Comparison of ENCODE assay signal across 21 mouse cellular contexts in the genomic region with DNA sequence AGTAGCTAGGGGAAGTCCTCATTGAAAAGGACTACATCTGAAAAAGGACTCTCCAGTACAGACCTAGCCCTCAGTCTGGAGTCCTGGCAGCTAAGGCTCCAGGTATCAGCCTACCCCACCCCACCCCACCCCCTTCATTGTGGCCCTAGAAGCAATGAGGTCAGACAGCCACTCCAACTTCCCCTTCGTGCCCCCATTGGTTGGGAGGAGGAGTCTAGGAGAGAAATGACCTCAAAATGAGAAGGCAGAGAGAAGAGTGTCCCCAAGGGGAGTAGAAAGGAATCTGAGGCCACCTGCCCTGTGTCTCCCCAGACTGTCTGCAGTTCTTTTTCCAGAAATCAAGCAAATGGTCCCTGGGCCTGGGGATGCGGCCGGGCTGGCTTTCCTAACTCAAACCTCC. TPM values are rescaled to one million over a fixed set of nuclear protein-coding genes. Genes with fewer than 3 reads are reported as not detected.
DNase-seq lines count a peak whose midpoint lies in the region; ATAC-seq lines count a peak whose summit lies in the region.
"Had no signal": no experiment of that assay in that cellular context is flagged by ENCODE, and none has a peak within 500 bp of the region (broad histone marks: within the 10 kb centered on the region; RNA-seq: fewer than 3 reads in every experiment).

No protein-coding gene starts in this region.

- peaks cover 64% of the 10 kb centered on the region for H3K4me1 ChIP-seq in limb, embryonic 10.5 days

- no peaks in the 10 kb centered on the region for H3K36me3 ChIP-seq in limb, embryonic 10.5 days
- H3K36me3 ChIP-seq: embryonic facial prominence, embryonic 10.5 days; forebrain, embryonic 10.5 days; forebrain, embryonic 15.5 days; G1E; heart, embryonic 10.5 days; hindbrain, embryonic 15.5 days had no signal

- H3K9me3 ChIP-seq in limb, embryonic 10.5 days (replicated peaks): no peaks in the 10 kb centered on the region
- H3K9me3 ChIP-seq: embryonic facial prominence, embryonic 10.5 days; forebrain, embryonic 10.5 days; forebrain, embryonic 15.5 days; heart, embryonic 10.5 days; hindbrain, embryonic 15.5 days had no signal

- no peak overlapping the region for H3K27ac ChIP-seq in limb, embryonic 10.5 days
- H3K27ac ChIP-seq: embryonic facial prominence, embryonic 10.5 days; forebrain, embryonic 10.5 days; forebrain, embryonic 15.5 days; heart, embryonic 10.5 days; hindbrain, embryonic 15.5 days had no signal

- H3K4me3 ChIP-seq in limb, embryonic 10.5 days: no peak overlapping the region
- H3K4me3 ChIP-seq: embryonic facial prominence, embryonic 10.5 days; forebrain, embryonic 10.5 days; forebrain, embryonic 15.5 days; heart, embryonic 10.5 days; hindbrain, embryonic 15.5 days had no signal

- DNase-seq in spleen, postnatal 36 days (ENCODE audit: low spot score in 2 of 2): peak; percentile 54 to 56
- DNase-seq in spleen, adult 12 weeks (ENCODE audit: low spot score): no peak
- no peak for DNase-seq in limb, embryonic 10.5 days (ENCODE audit: low spot score)
- DNase-seq in right cerebral cortex, postnatal 10 days (ENCODE audit: low spot score in 2 of 2): no peak
- DNase-seq in ovary, postnatal 36 days (ENCODE audit: low spot score): no peak
- DNase-seq in adrenal gland, postnatal 14 days: no peak
- DNase-seq: adrenal gland, postnatal 10 days; cerebellum, adult 18-20 months; cerebellum, adult 9-11 months; cerebellum, postnatal 36 days; gastrocnemius, postnatal 36 days; heart, adult 18-20 months had no signal

- ATAC-seq in granulocyte monocyte progenitor cell, adult 5-6 weeks (replicated peaks; ENCODE audit: poor library complexity, severe bottlenecking): peak; percentile 83
- peak; percentile 68 for ATAC-seq in megakaryocyte progenitor cell, adult 5-6 weeks (replicated peaks; ENCODE audit: poor library complexity)
- ATAC-seq: forebrain, embryonic 15.5 days; inflammation-experienced regulatory T-cells, adult 6 months had no signal

- 59% methylated on average over 3 of the region's 3 CpGs for whole genome bisulfite sequencing in limb, embryonic 10.5 days

- peaks cover 96% of the 10 kb centered on the region for H3K27me3 ChIP-seq in limb, embryonic 10.5 days (ENCODE audit: low read depth, poor library complexity, severe bottlenecking)

RNA-seq across cellular contexts. Expression of gene Runx3, which starts 39.7 kb away (rescaled TPM):
- 45.8 and 50.6 TPM in 2 replicates for total RNA-seq in granulocyte monocyte progenitor cell, adult 5-6 weeks (2014; fragmentation: Nextera tagmentation)
- 5.8 and 7.2 TPM in 2 replicates for total RNA-seq in granulocyte monocyte progenitor cell, adult 5-6 weeks (2017)
- total RNA-seq in megakaryocyte progenitor cell, adult 5-6 weeks (2015): 56.7 and 60.5 TPM in 2 replicates
- total RNA-seq in megakaryocyte progenitor cell, adult 5-6 weeks (2017): 7.1 and 10.8 TPM in 2 replicates
- 0.05 and 0.08 TPM in 2 replicates for polyA plus RNA-seq in limb, embryonic 10.5 days (2016; fragmentation: Nextera tagmentation; extraction: Ambion mirVana)
- total RNA-seq in adrenal gland, postnatal 14 days (2021): 1.7 and 7.3 TPM in 2 replicates
- polyA plus RNA-seq: forebrain, embryonic 15.5 days had no signal

Comparison
In these comparisons a context has a peak if more than half of its experiments do, and no peak if none do; other contexts are left out.
1. DNase-seq: peak in spleen, postnatal 36 days (2 of 2); none in spleen, adult 12 weeks (single experiment), limb, embryonic 10.5 days (single experiment), right cerebral cortex, postnatal 10 days (0 of 2), ovary, postnatal 36 days (single experiment) and adrenal gland, postnatal 14 days (single experiment).